Mouse (Mus musculus): ENCODE data around the gene Pard3.

The Pard3 gene

GRCm38 (mm10) chr8:127569212-127569611 is 505.5 kb downstream of the Pard3 start:
- no peak for DNase-seq

GRCm38 (mm10) chr8:127570527-127570926 is 506.8 kb downstream of the Pard3 start:
- DNase-seq, result no peak

- DNase-seq, result no peak
Observed at GRCm38 (mm10) chr8:127572493-127572892, 508.8 kb downstream of the Pard3 start.

- DNase-seq, result no peak
Observed at GRCm38 (mm10) chr8:127576657-127577056, 513.0 kb downstream of the Pard3 start.

GRCm38 (mm10) chr8:127577656-127578055 is 514.0 kb downstream of the Pard3 start:
- DNase-seq, result no peak

GRCm38 (mm10) chr8:127579436-127579835 is 515.7 kb downstream of the Pard3 start:
- DNase-seq, result no peak

GRCm38 (mm10) chr8:127583429-127583828 is 519.7 kb downstream of the Pard3 start:
- DNase-seq, result no peak

- no peak for DNase-seq
Observed at GRCm38 (mm10) chr8:127585618-127586017, 521.9 kb downstream of the Pard3 start.

GRCm38 (mm10) chr8:127586681-127587080 is 523.0 kb downstream of the Pard3 start:
- DNase-seq, result no peak

- DNase-seq, result peak; percentile 85
Observed at GRCm38 (mm10) chr8:127588313-127588712, 524.6 kb downstream of the Pard3 start.

- DNase-seq, result peak; percentile 83
Observed at GRCm38 (mm10) chr8:127589291-127589690, 525.6 kb downstream of the Pard3 start.

- DNase-seq, result no peak
Observed at GRCm38 (mm10) chr8:127590674-127591186, 527.0 kb downstream of the Pard3 start.

- no peak for DNase-seq
Observed at GRCm38 (mm10) chr8:127592648-127593574, 529.2 kb downstream of the Pard3 start.

GRCm38 (mm10) chr8:127600641-127601040 is 536.9 kb downstream of the Pard3 start:
- no peak for DNase-seq

GRCm38 (mm10) chr8:127603062-127603461 is 539.4 kb downstream of the Pard3 start:
- DNase-seq, result no peak

- no peak for DNase-seq
Observed at GRCm38 (mm10) chr8:127608541-127609270, 545.0 kb downstream of the Pard3 start.

- DNase-seq, result no peak
Observed at GRCm38 (mm10) chr8:127609316-127609715, 545.6 kb downstream of the Pard3 start.

- DNase-seq, result no peak
Observed at GRCm38 (mm10) chr8:127614206-127614605, 550.5 kb downstream of the Pard3 start.

GRCm38 (mm10) chr8:127616681-127617080 is 553.0 kb downstream of the Pard3 start:
- DNase-seq, result no peak

- no peak for DNase-seq
Observed at GRCm38 (mm10) chr8:127622137-127622536, 558.4 kb downstream of the Pard3 start.

- DNase-seq, result no peak
Observed at GRCm38 (mm10) chr8:127638232-127639087, 574.8 kb downstream of the Pard3 start.

- no peak for DNase-seq
Observed at GRCm38 (mm10) chr8:127639088-127639453, 575.4 kb downstream of the Pard3 start.

GRCm38 (mm10) chr8:127655559-127655958 is 591.9 kb downstream of the Pard3 start:
- DNase-seq, result no peak

Data from thymus, postnatal 4 days (tissue).